Mouse (Mus musculus) heart, embryonic 13.5 days (tissue): Measurements from ENCODE around the gene Pbxip1. TPM values are rescaled to one million over a fixed set of nuclear protein-coding genes. Genes with fewer than 3 reads are reported as not detected.

Experiments used
- ATAC-seq: fragments of 200-750 bp; cut with Nextera tagmentation; 2 replicates; pipeline ENCODE4 v1.8.0; 2017; ENCODE audit warnings: moderate TSS enrichment; ENCODE audit not compliant: insufficient number of reproducible peaks, low FRiP score, low TSS enrichment; ENCODE audit errors: extremely low read depth
- H3K27ac ChIP-seq: fragments of 300-500 bp; sonication (generic); replicated peaks from 2 replicates; pipeline ENCODE4 v1.5.1; 2015; ENCODE audit warnings: moderate library complexity, mild to moderate bottlenecking, inconsistent platforms
- H3K27me3 ChIP-seq: fragments of 300-500 bp; sonication (generic); replicated peaks from 2 replicates; pipeline ENCODE4 v1.6.1; 2015; ENCODE audit warnings: mild to moderate bottlenecking, inconsistent platforms
- H3K36me3 ChIP-seq: fragments of 300-500 bp; sonication (generic); 2 replicates; pipeline ENCODE4 v1.6.1; 2015; ENCODE audit warnings: mild to moderate bottlenecking, inconsistent platforms
- H3K4me1 ChIP-seq: fragments of 300-500 bp; sonication (generic); 2 replicates; pipeline ENCODE4 v1.6.1; 2015; ENCODE audit warnings: inconsistent platforms
- H3K4me2 ChIP-seq: fragments of 300-500 bp; sonication (generic); 2 replicates; pipeline ENCODE4 v1.6.1; 2015; ENCODE audit warnings: inconsistent platforms, mild to moderate bottlenecking, moderate library complexity
- H3K4me3 ChIP-seq: fragments of 300-500 bp; sonication (generic); 2 replicates; pipeline ENCODE4 v1.5.1; 2015; ENCODE audit warnings: moderate library complexity, mild to moderate bottlenecking, inconsistent platforms
- H3K9ac ChIP-seq: fragments of 300-500 bp; sonication (generic); 2 replicates; pipeline ENCODE4 v1.6.1; 2015; ENCODE audit warnings: inconsistent platforms, mild to moderate bottlenecking, moderate library complexity
- H3K9me3 ChIP-seq: fragments of 300-500 bp; sonication (generic); 2 replicates; pipeline ENCODE4 v1.6.1; 2016; ENCODE audit warnings: inconsistent platforms
- WGBS: fragments of 180-500 bp; shearing (Covaris S2); methylation state at CpG from one replicate; pipeline ENCODE4 v1.1.7; 2015; ENCODE audit warnings: mixed read lengths; 5-methylcytosine and 5-hydroxymethylcytosine counted together
- polyA plus RNA-seq: library from polyadenylated mRNA; unstranded; fragments of >200 nt; fragmentation: Nextera tagmentation; extraction: Ambion mirVana; gene quantifications from 2 replicates; pipeline ENCODE4 v1.2.1, GENCODE M21; 2015

Pbxip1 gene
- polyA plus RNA-seq, 1 experiment from 2014 or later = 61.3 TPM

- H3K36me3 ChIP-seq = no peaks in the 10 kb centered on the region
- peaks cover 18% of the 10 kb centered on the region for H3K4me1 ChIP-seq
- H3K4me2 ChIP-seq = no peak overlapping the region
- no peak overlapping the region for H3K27ac ChIP-seq
- H3K9me3 ChIP-seq = no peaks in the 10 kb centered on the region
- H3K27me3 ChIP-seq = 0 out of 2 replicates have a peak, but pooled peaks cover 16% of the 10 kb centered on the region
- H3K4me3 ChIP-seq = no peak overlapping the region
- no peak for ATAC-seq
- no peak overlapping the region for H3K9ac ChIP-seq
- WGBS = 71% methylated on average over 5 of the region's 5 CpGs
These were observed 55.1 kb downstream of the Pbxip1 start for GRCm38 (mm10) chr3:89491559-89491958.

GRCm38 (mm10) chr3:89492701-89493151 lies 56.2 kb downstream of the Pbxip1 start:
- WGBS = 51% methylated on average over 8 of the region's 8 CpGs
- 0 out of 2 replicates have a peak, but pooled peaks cover 7% of the 10 kb centered on the region for H3K4me1 ChIP-seq
- no peak for ATAC-seq
- H3K9ac ChIP-seq = no peak overlapping the region
- H3K4me3 ChIP-seq = no peak overlapping the region
- H3K27me3 ChIP-seq = 0 out of 2 replicates have a peak, but pooled peaks cover 7% of the 10 kb centered on the region
- no peak overlapping the region for H3K4me2 ChIP-seq
- H3K9me3 ChIP-seq = no peaks in the 10 kb centered on the region
- H3K27ac ChIP-seq = no peak overlapping the region
- H3K36me3 ChIP-seq = no peaks in the 10 kb centered on the region

DNA sequence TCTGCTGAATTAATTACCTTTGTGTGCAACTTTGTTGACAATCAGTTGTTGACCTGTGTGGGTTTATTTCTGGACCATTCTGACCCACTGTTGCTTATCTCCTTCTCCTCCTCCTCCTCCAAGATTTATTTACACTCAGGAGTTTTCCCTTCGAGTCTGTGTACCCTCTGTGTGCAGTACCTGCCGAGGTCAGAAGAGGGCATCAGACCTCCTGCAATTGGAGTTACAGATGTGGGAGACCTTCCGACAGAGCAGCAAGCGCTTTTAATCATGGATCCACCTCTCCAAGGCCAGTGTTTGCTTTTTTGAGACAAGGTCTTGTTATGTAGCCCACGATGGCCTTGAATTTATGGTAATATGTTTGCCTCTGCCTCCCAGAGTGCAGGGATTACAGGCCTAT lies 58.1 kb downstream of the Pbxip1 start:
- WGBS = 81% methylated on average over 5 of the region's 5 CpGs
- Histone ChIP-seq H3K4me3 (no peak overlapping the region), H3K9me3 (no peaks in the 10 kb centered on the region), H3K4me2 (no peak overlapping the region), H3K4me1 (0 out of 2 replicates have a peak, but pooled peaks cover 4% of the 10 kb centered on the region), H3K9ac (no peak overlapping the region), H3K36me3 (no peaks in the 10 kb centered on the region), H3K27ac (no peak overlapping the region), H3K27me3 (0 out of 2 replicates have a peak, but pooled peaks cover 4% of the 10 kb centered on the region)
- no peak for ATAC-seq

DNA sequence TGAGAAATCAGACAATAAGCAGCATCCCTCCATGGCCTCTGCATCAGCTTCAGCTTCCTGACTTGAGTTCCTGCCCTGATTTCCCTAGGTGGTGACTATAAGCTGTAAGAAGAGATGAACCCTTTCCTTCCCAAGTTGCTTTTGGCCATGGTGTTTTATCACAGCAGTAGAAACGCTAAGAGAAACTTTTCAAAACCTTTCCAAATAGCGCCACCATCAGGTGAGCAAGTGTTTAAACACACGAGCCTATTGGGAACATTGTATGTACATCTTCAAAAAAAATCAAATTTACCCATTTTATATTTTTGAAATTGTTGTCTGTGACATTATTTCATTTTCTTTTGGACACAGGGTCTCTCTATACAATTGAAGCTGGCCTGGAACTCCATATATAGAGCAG lies 59.9 kb downstream of the Pbxip1 start:
- H3K36me3 ChIP-seq = no peaks in the 10 kb centered on the region
- 0 out of 2 replicates have a peak, but pooled peaks cover 4% of the 10 kb centered on the region for H3K4me1 ChIP-seq
- no peak for ATAC-seq
- H3K27ac ChIP-seq = no peak overlapping the region
- no peak overlapping the region for H3K4me2 ChIP-seq
- H3K9me3 ChIP-seq = no peaks in the 10 kb centered on the region
- WGBS = 61% methylated on average over 3 of the region's 3 CpGs
- H3K9ac ChIP-seq = no peak overlapping the region
- H3K4me3 ChIP-seq = no peak overlapping the region
- H3K27me3 ChIP-seq = no peaks in the 10 kb centered on the region

GRCm38 (mm10) chr3:89499696-89500095 lies 63.2 kb downstream of the Pbxip1 start:
- Histone ChIP-seq H3K4me1 (no peaks in the 10 kb centered on the region), H3K4me2 (no peak overlapping the region), H3K9me3 (no peaks in the 10 kb centered on the region; the same call in 1 of the 2 replicates), H3K9ac (no peak overlapping the region), H3K27me3 (peaks cover 10% of the 10 kb centered on the region; the same call in 1 of the 2 replicates), H3K4me3 (no peak overlapping the region), H3K27ac (no peak overlapping the region), H3K36me3 (no peaks in the 10 kb centered on the region)
- 41% methylated on average over 7 of the region's 7 CpGs for WGBS
- no peak for ATAC-seq

Other genes starting within 250 kb of the Pbxip1 start
- gene Gba, start 233.8 kb upstream of the Pbxip1 start, polyA plus RNA-seq = 32.7 and 34.8 TPM in 2 replicates
- 15.6 and 16.2 TPM in 2 replicates for gene Thbs3, start 221.5 kb upstream of the Pbxip1 start, polyA plus RNA-seq
- 125 and 126 TPM in 2 replicates for gene Mtx1, start 209.6 kb upstream of the Pbxip1 start, polyA plus RNA-seq
- 0.59 and 1.1 TPM in 2 replicates for gene Muc1, start 207.6 kb upstream of the Pbxip1 start, polyA plus RNA-seq
- gene Krtcap2, start 190.7 kb upstream of the Pbxip1 start, polyA plus RNA-seq = 216 and 229 TPM in 2 replicates
- 0.70 and 0.76 TPM in 2 replicates for gene Trim46, start 190.4 kb upstream of the Pbxip1 start, polyA plus RNA-seq
- 77.5 and 85.1 TPM in 2 replicates for gene Dpm3, start 177.3 kb upstream of the Pbxip1 start, polyA plus RNA-seq
- 40.6 and 40.7 TPM in 2 replicates for gene Slc50a1, start 166.1 kb upstream of the Pbxip1 start, polyA plus RNA-seq
- 33.3 and 38.4 TPM in 2 replicates for gene Efna1, start 155.6 kb upstream of the Pbxip1 start, polyA plus RNA-seq
- gene Efna3, start 113.7 kb upstream of the Pbxip1 start, polyA plus RNA-seq = 1.8 and 1.9 TPM in 2 replicates
- 9.9 and 10.2 TPM in 2 replicates for gene Efna4, start 98.7 kb upstream of the Pbxip1 start, polyA plus RNA-seq
- 58.3 and 58.9 TPM in 2 replicates for gene Adam15, start 86.7 kb upstream of the Pbxip1 start, polyA plus RNA-seq
- 0.08 TPM in 1 of 2 replicates, not detected in the other for gene Dcst2, start 74.7 kb upstream of the Pbxip1 start, polyA plus RNA-seq
- 0.09 and 0.10 TPM in 2 replicates for gene Dcst1, start 71.5 kb upstream of the Pbxip1 start, polyA plus RNA-seq
- 1.9 and 2.1 TPM in 2 replicates for gene Zbtb7b, start 41.9 kb upstream of the Pbxip1 start, polyA plus RNA-seq
- gene Lenep, start 33.9 kb upstream of the Pbxip1 start, polyA plus RNA-seq = 0.75 TPM in 1 of 2 replicates, not detected in the other
- gene Flad1, start 24.8 kb upstream of the Pbxip1 start, polyA plus RNA-seq = 30.3 and 32.0 TPM in 2 replicates
- gene Cks1b, start 18.3 kb upstream of the Pbxip1 start, polyA plus RNA-seq = 339 and 400 TPM in 2 replicates
- 63.4 and 66.1 TPM in 2 replicates for gene Shc1, start 18.3 kb upstream of the Pbxip1 start, polyA plus RNA-seq
- gene Pygo2, start 6.5 kb upstream of the Pbxip1 start, polyA plus RNA-seq = 24.3 and 24.8 TPM in 2 replicates
- gene Pmvk, start 17.8 kb downstream of the Pbxip1 start, polyA plus RNA-seq = 47.6 and 58.3 TPM in 2 replicates
- gene Kcnn3, start 83.5 kb downstream of the Pbxip1 start, polyA plus RNA-seq = 2.2 and 2.3 TPM in 2 replicates